Comparison of ENCODE assay signal across 17 mouse cellular contexts in genomic region chr7:19318201-19318600, GRCm38 (mm10). TPM values are rescaled to one million over a fixed set of nuclear protein-coding genes. Genes with fewer than 3 reads are reported as not detected.
"Had no signal": no experiment of that assay in that cellular context is flagged by ENCODE, and none has a peak within 500 bp of the region (broad histone marks: within the 10 kb centered on the region; RNA-seq: fewer than 3 reads in every experiment).

No protein-coding gene starts in this region.

- H3K9me3 ChIP-seq: megakaryocyte, embryonic 14.5 days; midbrain, embryonic 13.5 days; midbrain, embryonic 15.5 days; neural tube, embryonic 12.5 days; stomach, embryonic 15.5 days had no signal

- DNase-seq: lung, adult 18-20 months; lung, embryonic 14.5 days; lung, postnatal 10 days; lung, postnatal 4 days; right cerebral cortex, postnatal 14 days; thymus, adult 2 months; thymus, postnatal 25 days; thymus, postnatal 4 days had no signal

- H3K27ac ChIP-seq: midbrain, embryonic 13.5 days; midbrain, embryonic 15.5 days; neural tube, embryonic 12.5 days; stomach, embryonic 15.5 days; stomach, postnatal 0 days had no signal

- H3K9ac ChIP-seq: lung, embryonic 14.5 days; midbrain, embryonic 13.5 days; midbrain, embryonic 15.5 days; neural tube, embryonic 12.5 days; stomach, embryonic 15.5 days had no signal

- ATAC-seq: midbrain, embryonic 13.5 days; midbrain, embryonic 15.5 days had no signal

- H3K4me2 ChIP-seq: lung, embryonic 14.5 days; midbrain, embryonic 11.5 days; midbrain, embryonic 13.5 days; midbrain, embryonic 15.5 days; neural tube, embryonic 12.5 days; stomach, embryonic 15.5 days had no signal

- H3K4me3 ChIP-seq: midbrain, embryonic 13.5 days; midbrain, embryonic 15.5 days; neural tube, embryonic 12.5 days; stomach, embryonic 15.5 days had no signal

- H3K36me3 ChIP-seq: midbrain, embryonic 13.5 days; midbrain, embryonic 15.5 days; neural tube, embryonic 12.5 days; stomach, embryonic 15.5 days had no signal

RNA-seq across cellular contexts. Expression of gene Fosb, which starts 8.3 kb away (rescaled TPM):
- polyA plus RNA-seq: lung, embryonic 14.5 days; midbrain, embryonic 13.5 days; midbrain, embryonic 15.5 days; neural tube, embryonic 12.5 days; neural tube, embryonic 14.5 days had no signal

RNA-seq across cellular contexts. Expression of gene Ppm1n, which starts 38.3 kb away (rescaled TPM):
- polyA plus RNA-seq: lung, embryonic 14.5 days; lung, embryonic 16.5 days; neural tube, embryonic 12.5 days had no signal
